Mouse (Mus musculus): ENCODE measurements around the gene Parp1. TPM values are rescaled to one million over a fixed set of nuclear protein-coding genes. Genes with fewer than 3 reads are reported as not detected.
"Not testable (repeated sequence)": the region's sequence is repeated elsewhere in the genome, so short reads cannot be mapped to it uniquely, and the experiment has no call there.

The Parp1 gene
- total RNA-seq, 2 experiments from 2014 or later = 131 to 151 TPM

DNA sequence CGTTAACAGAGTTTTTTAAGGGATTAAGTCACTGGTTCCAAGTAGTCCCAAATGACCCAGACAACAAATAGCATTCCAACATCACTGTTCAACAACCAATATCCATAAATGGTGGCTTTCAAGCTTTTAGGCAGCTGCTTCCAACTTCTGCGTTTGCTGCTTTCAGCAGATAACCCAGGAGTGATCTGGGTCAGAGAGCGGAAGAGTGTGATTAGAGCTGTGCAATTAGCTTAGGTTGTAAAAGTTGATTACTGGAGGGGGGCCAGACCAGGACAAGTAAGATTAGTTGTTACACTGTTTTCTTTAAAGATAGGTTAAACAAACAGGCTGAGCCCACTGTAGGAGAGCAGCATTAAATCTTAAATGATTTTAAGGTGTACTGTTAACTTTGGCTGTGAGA is 7.5 kb upstream of the Parp1 start:
- no peak for DNase-seq

DNA sequence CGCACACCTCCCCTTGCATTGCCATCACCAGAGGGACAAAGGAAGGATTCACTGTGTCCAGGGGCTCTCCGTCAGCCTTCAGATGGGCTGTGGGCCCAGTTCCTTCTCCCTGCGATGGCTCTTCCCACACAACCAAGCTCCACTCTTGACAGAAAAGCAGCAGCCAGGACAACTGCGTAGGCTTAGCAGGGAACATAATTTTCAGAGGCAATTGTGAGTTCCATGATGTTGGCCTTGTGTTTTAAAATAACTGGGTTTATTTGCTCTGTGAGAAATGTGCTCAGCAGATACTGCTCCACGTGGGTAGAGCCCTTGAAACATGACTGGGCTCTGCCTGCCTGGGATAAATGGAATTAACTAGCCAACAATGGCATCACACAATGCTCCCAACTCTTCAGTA is 3.8 kb upstream of the Parp1 start:
- DNase-seq = peak; percentile 64 to 66

DNA sequence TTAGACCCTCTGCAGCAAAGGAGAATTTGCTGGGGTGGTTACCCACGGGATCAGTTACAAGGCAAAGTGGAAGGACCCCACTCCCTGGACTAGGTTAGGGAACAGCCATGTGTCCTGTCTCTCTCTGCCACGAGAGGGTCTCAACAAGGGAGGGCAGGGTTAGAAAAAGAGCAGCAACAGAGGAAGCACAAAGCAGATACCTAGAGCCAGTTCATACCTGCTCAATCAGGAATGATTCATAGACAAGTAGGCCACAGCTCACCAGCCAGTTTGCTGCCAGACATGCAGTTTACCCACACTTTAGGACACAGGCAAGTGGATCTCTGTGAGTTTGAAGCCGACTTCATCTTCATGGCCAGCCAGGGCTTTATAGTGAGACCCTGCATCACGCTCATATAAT is 963 bp upstream of the Parp1 start:
- DNase-seq = no peak

DNA sequence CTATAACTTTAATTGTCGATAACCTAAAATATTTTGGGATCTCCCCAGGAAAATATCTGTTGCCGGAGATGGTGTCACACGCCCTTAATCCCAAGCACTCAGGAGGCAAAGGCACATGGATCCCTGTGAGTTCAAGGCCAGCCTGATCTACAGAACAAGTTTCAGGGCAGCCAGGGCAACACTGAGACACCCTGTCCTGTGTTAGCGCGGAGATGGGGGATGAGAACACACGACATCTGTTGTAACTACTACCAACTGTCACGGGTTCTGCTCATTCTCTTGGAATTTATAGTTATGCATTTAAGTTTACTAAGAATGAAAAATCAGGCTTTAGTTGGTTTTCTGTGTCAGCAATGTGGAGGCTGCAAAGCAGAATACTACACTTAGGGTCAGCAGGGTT is 476 bp upstream of the Parp1 start:
- peak in 1 of 2 experiments; percentile 48 for DNase-seq

DNA sequence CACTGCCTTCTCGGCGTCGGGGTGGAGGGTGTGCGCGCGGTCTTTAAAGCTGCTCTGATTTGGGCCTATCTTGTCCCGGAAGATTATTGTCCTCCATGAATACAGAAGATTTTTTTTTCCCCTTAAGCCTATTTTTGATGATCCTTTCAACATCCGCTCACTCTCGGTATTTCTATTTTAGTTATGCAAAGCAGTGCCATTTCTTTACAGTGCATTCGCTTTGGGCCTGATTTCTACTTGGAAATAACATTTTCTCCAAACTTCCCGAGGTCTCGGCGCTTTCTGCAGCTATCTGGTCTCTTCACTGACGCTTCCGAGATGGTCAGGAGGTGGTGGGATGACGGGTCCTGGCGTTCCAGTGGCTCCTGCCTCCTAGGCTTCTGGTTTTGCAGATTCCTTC is 729 bp downstream of the Parp1 start:
- no peak for DNase-seq

DNA sequence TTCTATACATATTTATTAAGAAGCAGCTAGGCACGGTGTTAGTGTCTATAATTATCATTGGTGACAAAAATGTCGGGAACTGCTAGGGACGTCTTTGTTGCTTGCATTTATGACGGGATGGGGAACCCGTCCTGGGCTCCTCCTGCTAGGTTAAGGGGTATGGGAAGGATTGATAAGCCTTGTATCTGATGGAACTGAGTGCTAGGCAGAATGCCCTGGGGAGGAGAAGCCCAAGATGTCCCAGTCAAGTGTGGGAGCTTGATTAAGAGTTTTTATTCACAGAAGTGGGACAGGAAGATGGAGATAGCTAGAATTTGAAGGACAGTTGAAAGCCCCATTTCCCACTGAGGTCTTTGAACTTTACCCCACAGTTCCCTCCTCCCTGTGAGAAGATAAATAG is 1.5 kb downstream of the Parp1 start:
- DNase-seq = no peak

DNA sequence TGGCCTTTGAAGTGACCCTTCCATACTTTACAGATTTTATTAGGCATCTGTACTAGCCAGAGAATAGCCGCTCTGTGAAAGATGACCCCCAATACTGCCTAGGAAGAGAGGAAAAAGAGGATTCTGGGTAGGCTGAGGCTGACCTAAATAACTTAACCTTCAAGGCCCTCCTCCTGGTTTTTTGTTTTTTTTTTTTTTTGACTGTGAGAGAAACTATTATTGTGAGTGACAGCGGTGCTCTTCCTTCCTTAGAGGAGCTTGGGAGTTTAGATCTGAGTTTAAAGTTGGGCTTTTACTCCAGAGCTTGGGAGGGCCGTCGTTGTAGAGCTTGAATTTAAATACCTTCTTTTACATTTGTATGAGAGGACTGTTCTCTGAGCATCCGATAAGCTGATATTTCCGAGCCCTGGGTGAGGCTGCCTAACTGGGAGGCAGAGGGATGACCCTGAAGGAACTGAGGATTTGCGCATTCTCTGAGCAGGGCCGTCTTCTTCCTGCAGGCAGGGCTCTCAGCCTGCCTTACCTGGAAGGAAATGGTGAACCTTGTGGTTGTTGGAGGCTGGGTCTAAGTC is 2.4 kb downstream of the Parp1 start:
- DNase-seq = no peak

DNA sequence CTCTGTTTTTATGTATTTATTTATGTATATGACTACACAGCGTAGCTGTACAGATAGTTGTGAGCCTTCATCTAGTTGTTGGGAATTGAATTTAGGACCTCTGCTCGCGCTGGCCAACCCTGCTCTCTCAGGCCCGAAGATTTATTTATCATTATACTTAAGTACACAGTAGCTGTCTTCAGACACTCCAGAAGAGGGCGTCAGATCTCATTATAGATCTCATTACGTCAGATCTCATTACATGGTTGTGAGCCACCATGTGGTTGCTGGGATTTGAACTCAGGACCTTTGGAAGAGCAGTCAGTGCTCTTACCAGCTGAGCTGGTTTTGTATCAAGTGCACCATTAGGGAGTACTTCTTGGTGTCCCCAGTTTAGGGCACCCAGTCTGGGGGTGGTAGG is 3.0 kb downstream of the Parp1 start:
- not testable (repeated sequence) for DNase-seq

DNA sequence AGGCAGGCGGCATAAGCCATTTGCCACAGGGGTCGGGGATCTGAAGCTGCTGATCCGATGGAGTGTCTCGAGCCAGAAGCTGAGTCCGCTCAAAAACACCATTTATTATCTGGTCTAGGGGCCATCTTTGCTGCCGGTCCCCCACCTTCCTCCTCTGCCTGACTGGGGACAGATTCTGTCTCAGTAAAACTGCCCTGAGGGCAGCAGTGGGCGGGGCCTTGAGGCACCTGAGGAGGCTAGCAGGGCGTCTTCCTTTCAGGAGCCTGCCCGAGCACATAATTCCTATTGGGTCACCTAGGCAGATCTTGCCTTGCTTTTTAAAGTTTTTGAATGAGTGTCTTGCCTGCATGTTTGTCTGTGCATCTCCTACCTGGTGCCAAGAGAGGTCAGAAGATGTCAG is 3.4 kb downstream of the Parp1 start:
- DNase-seq = no peak

DNA sequence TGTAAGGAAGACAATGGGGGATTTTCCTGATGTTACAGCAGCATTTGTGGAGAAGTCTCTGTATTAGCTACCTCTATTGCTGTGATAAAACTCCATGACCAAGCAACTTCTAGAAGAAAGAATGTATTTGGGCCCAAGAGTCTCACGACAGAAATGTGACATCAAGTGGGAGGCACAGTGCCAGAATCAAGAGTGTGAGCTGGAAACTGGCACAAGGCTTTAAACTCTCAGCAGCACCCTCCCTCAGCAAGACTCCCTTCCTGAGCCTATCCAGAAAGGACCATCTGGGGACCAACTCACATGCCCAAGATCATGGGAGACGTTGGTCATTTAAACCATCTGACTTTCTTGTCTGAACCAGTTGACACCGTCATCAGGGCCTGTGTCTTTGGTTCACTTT is 7.8 kb downstream of the Parp1 start:
- no peak for DNase-seq

DNA sequence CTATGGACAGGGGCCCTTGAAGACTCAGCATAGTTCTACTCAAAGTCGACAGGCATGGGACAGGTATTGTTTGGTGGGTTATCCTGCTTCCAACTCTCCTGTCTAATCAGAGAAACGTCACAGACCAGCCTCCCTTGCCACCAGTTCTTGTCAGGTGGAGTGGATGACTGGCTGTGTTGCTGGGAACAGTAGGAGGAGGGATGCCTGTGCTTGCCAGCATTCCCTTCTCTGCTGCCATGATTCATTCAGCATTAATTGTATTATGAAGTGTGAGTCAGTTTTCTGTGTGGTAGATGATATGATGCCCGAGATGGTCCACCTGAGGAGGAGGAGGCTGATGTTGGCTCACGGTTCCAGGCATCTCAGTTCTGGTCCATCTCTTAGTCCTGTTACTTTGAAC is 9.1 kb downstream of the Parp1 start:
- no peak for DNase-seq

DNA sequence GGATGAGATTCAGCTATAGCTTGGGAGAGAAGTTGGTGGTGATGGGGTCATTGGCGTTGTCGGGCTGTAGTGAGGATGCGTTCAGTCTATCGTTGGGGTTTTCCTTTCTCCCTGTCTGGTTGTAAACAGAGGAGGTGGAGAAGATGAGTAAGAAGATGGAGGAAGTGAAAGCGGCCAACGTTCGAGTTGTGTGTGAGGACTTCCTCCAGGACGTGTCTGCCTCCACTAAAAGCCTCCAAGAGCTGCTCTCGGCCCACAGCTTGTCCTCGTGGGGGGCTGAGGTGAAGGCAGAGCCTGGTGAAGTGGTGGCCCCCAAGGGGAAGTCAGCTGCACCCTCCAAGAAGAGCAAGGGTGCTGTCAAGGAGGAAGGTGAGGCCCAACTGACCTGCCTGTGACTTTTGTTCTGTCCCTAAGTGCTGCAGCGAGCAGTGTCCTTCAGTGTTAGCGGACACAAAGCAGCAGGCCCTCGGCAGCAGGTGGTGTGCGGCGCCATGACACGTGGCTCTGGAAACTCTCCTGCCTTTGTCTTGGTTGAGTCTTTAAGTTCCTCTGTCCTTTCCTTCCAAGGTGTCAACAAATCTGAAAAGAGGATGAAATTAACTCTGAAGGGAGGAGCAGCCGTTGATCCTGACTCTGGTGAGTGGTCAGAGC is 19.2 kb downstream of the Parp1 start:
- DNase-seq = no peak

DNA sequence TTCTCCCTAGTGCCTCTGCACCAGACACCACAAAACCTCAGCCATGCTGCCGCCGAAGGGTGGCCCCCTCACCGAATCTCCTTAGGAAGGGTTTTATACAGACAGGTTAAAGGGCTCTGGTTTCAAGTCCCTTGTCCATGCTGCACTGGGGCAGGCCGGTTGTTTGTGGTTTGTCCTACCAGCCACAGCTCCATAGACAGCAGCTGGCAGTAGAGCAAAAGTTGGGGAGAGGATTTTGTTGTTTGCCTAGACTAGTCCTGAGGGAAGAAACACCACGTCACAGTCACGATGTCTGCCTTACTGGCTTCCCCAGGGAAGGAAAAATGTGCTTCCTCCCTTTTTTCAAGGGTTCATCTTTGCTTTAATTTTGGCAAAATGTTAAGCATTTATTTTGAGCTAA is 31.9 kb downstream of the Parp1 start:
- no peak for DNase-seq

DNA sequence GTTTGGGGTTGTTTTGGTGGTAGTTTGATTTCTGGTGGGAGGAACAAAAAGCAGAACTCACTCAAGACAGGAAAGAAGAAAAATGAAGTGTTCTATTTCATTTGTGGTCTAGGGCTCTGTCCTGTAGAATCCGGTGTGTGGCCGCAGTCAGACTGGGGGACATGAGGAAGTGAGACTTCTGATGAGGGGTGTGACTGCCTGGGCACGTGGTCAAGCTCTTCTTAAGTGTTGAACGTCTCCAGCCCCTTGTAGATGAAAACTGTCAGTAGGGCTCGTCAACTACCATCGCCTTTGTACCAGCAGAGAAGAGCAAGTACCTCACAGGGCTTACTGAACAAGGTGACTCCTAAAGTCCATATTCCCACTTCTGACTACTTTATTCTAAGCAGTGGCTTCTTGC is 33.1 kb downstream of the Parp1 start:
- no peak for DNase-seq

DNA sequence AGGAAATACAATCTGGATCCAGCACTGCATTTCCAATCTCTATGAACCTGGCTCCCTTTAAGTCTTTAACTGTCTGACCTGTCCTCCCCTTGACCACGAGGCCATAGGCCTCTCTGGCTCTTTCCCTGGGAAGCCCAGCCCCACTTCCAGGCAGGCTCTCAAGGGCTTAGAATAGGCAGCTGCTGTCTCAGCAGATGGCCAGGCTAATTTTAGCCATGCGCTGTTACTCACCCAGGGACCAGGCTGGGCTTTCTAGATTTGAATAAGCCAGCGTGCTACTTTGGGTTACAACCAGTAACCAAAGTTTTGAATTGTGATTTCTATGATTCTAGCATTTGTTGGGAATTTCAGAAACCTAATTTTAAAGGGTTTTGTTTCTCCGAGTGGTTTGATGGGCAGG is 35.9 kb downstream of the Parp1 start:
- peak; percentile 59 to 61 for DNase-seq

DNA sequence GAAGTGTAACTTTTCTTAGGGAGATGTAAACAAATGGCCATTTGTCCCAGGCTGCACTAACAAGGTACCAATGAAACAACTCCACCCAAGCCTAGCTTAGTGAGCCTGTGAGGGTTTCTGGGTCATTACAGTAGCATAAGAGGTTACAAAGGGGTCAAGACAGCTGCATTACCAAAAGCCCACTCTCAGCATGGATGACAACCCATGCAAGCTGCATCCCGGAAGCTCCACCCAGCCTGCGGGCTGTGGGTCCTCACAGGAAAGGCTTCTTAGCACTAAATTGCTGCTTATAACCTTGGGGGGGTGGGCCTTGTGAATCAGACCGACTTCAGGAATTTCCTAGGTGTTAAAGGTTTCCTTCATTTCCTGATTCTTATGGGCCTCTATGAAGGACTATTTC is 37.4 kb downstream of the Parp1 start:
- DNase-seq = no peak

DNA sequence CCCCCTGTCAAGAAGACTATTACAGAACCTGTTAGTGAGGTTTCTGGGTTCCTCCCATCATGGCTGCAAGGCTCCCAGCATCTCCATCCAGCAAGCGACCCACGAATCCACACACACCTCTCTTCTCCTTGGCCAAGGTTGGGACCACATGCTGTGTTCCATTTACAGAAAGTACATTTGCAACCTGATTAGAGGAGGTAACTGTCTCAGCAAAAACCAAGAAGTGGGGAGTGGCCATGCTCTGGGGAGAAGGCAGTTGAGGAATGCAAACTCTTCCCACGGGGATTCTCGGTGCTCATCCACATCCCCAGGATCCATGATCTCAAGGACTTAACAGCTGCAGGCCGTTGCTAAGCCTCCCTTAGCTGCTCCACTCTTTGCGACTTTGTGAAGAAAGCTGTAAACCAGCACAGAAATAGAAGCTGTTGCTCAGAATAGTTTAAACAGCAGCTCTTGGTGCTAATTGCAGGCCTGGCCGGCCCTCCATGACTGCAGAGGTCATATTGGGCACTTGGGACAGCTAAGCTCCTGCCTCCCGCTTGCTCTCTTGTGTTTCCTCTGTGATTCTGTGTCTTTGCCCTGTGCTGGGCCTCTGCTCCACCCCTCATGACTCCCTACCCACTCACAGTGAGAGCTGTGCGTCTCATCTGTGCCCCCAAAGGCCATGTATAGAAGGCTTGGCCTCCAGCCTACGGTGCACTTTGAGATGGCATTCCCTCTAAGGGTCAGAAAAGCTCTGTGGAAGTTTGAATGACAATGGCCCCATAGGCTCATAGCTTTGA is 38.3 kb downstream of the Parp1 start:
- no peak for DNase-seq

DNA sequence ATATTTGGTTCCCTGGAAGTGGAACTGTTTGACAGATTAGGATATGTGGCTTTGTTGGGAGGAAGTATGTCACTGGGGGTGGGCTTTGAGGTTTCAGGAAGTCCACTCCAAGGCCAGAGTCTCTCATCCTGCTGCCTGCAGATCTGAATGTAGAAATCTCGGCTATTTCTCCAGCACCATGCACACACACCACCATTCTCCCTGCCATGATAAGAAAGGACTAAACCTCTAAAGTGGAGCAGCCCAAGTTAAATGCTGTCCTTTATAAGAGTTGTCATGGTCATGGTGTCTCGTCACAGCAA is 38.8 kb downstream of the Parp1 start:
- no peak for DNase-seq

DNA sequence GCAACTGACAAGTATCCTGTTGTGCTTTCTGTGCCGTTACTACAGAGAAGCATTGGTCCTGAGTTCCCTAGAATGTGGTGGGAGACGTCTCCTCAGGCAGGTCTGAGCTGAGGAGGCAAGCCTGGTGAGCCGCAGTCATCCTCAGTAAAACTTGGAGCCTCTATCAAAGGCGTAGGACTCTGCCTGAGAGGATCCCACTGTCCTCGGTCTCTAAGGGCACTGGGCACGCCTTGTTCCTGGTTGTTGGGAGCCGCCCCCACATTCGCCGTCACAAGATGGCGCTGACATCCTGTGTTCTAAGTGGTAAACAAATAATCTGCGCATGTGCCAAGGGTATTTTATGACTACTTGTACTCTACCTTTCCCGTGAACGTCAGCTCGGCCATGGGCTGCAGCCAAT is 43.1 kb downstream of the Parp1 start:
- DNase-seq = not testable (repeated sequence)

DNA sequence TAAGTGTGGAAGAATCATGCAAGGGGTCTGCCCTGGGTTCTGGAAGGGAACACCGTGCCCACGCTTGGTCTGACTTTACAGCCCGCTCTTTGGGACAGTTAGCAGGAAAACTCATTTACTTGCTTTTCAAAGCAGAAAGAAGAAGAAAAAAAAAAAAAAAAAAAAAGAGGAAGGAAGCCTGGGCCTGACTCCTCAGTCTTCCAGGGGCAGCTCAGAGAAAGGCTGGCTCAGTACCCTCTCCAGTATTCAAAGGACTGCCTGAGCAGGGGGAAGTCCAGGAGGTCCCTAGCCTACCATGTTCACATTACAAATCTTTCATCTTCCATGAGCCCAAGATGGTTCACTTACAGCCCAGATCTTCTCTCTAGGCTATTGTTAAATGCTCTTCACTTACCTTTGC is 48.0 kb downstream of the Parp1 start:
- DNase-seq = no peak

DNA sequence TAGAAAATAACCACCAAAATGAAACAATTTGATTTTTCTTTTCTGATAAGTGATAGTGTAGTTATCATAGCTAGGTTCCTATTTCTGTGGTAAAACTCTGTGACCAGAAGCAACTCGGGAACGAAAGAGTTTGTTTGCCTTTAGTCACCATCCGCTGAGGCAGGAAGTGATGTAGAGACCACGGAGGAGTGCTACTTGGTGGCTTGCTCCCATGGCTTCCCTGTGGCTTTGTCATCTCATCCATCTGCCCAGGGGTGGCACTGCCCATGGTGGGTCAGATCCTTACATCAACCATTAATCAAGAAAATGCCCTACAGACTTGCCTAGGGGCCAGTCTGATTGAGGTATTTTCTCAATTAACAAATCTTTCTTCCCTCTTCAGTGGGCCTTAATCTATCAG is 53.7 kb downstream of the Parp1 start:
- no peak for DNase-seq

DNA sequence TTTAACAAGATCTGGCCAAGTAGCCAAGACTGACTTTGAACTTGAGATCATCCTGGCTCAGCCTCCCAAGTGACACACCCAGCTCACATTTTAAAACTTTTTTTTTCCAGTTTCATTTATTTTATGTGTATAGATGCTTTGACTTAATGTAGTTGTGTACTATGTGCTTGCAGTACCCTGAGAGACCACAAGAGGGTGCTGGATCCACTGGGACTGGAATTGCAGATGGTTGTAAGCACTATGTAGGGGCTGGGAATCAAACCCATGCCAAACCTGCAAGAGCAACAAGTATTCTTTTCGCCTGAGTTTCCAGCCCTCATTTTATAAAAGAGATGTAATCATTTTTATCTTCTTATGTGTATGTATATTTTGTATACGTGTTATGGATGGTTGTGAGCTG is 55.2 kb downstream of the Parp1 start:
- no peak for DNase-seq

DNA sequence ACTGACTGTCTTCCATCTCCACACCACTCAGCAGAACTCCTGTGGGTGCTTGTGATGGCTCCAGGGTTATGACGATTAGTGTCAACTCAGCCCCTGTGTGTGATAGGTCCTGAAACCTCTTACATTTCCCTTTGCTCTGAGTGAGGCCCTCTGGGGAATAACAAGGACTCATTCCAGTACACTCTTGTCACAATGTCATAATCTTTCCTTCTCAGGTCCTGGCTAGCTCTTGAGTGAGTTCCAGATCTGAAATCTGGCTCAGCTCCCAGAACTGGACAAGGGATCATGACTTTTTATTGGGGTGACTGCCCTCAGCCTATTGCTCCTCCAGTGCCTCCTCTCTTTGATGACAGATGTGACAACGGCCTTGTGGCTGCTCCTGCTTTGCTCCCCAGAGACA is 57.4 kb downstream of the Parp1 start:
- no peak for DNase-seq

DNA sequence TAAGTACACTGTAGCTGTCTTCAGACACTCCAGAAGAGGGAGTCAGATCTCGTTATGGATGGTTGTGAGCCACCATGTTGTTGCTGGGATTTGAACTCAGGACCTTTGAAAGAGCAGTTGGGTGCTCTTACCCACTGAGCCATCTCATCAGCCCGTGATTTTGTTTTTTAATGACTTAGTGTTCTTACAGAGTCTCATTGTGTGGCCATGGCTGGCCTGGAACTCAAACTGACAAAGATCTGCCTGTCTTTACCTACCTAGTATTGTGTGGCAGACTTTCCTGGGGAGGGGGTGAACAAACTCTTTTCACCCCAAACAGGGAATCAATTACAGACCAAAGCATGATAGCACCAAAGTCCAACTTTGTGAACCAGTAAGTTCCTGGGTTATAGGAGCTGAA is 69.1 kb downstream of the Parp1 start:
- DNase-seq = not testable (repeated sequence)

Measured in layer of hippocampus, postnatal 36 days (tissue).